Mouse (Mus musculus): ENCODE results near the gene P2rx3. TPM values are rescaled to one million over a fixed set of nuclear protein-coding genes. Genes with fewer than 3 reads are reported as not detected.

Gene P2rx3
- total and polyA plus RNA-seq, 3 experiments = 2.2 to 7.1 (median 3.7) TPM

- TF ChIP-seq CHD2 (IDR thresholded peaks at IDR 0.05; ENCODE audit: low read length) (no peak), ELF1 (IDR thresholded peaks at IDR 0.05; ENCODE audit: low read depth, low read length) (no peak), ETS1 (conservative IDR thresholded peaks at IDR 0.05; ENCODE audit: low read depth, low read length) (no peak), MXI1 (IDR thresholded peaks at IDR 0.05; ENCODE audit: low read depth, low read length) (no peak), ZNF384 (IDR thresholded peaks at IDR 0.05; ENCODE audit: low read depth, low read length) (peak; percentile 84), POLR2AphosphoS2 (IDR thresholded peaks at IDR 0.05; ENCODE audit: low read depth, low read length) (no peak), JUND (conservative IDR thresholded peaks at IDR 0.05; ENCODE audit: low read depth, low read length) (no peak), SIN3A (IDR thresholded peaks at IDR 0.05; ENCODE audit: low read length) (no peak), BHLHE40 (IDR thresholded peaks at IDR 0.05; ENCODE audit: low read depth, low read length) (no peak), MAX (IDR thresholded peaks at IDR 0.05; ENCODE audit: low read length) (no peak), CTCF (conservative IDR thresholded peaks at IDR 0.05 in 1 of 2, IDR thresholded peaks at IDR 0.05 in 1 of 2; ENCODE audit: low read depth in 2 of 2, low read length in 2 of 2) (no peak), MYC (IDR thresholded peaks at IDR 0.05; ENCODE audit: low read depth, low read length) (peak; percentile 68)
- Histone ChIP-seq H3K79me2 (replicated peaks; ENCODE audit: control insufficient read depth, extremely low read depth, insufficient read depth, poor library complexity, severe bottlenecking) (no peaks in the 10 kb centered on the region), H3K36me3 (replicated peaks in 1 of 2; ENCODE audit: control insufficient read depth in 1 of 2, insufficient read depth in 1 of 2, low read length in 1 of 2) (peaks cover 14 to 30% of the 10 kb centered on the region in 2 experiments), H3K9ac (ENCODE audit: insufficient read depth, low read depth) (peak overlapping the region; percentile 34; the same call in 1 of the 2 replicates), H3K27me3 (replicated peaks) (no peaks in the 10 kb centered on the region), H3K4me3 (replicated peaks in 1 of 3; ENCODE audit: low read depth in 2 of 3, low read length in 2 of 3, poor library complexity in 1 of 3) (no peak overlapping the region), H3K27ac (ENCODE audit: insufficient read depth, low read depth) (peak overlapping the region; percentile 96), H3K4me1 (ENCODE audit: control insufficient read depth in 1 of 2, insufficient read depth in 2 of 2) (peaks cover 39 to 97% of the 10 kb centered on the region in 2 experiments), H3K4me2 (ENCODE audit: insufficient read depth, low read depth, poor library complexity, severe bottlenecking) (peak overlapping the region; percentile 59), H3K9me3 (replicated peaks; ENCODE audit: low read length) (peaks cover 3% of the 10 kb centered on the region)
- in situ Hi-C loops (cut with MboI; ENCODE audit: low pct_ligation_motif_present, low pct_unique_long_range_greater_than_20kb, low sequenced_read_pairs) (loop anchor here (5.0 kb wide), 1 partner anchor 39 kb away; no protein-coding TSS in a partner anchor), dilution Hi-C loops (cut with MboI; ENCODE audit: extremely low pct_ligation_motif_present, extremely low pct_unique_long_range_greater_than_20kb, low sequenced_read_pairs) (no loop called here)
- DNase-seq (ENCODE audit: extremely low read depth) = no peak
Observed at GRCm38 (mm10) chr2:84962906-84963507, 74.3 kb downstream of the P2rx3 start.

DNA sequence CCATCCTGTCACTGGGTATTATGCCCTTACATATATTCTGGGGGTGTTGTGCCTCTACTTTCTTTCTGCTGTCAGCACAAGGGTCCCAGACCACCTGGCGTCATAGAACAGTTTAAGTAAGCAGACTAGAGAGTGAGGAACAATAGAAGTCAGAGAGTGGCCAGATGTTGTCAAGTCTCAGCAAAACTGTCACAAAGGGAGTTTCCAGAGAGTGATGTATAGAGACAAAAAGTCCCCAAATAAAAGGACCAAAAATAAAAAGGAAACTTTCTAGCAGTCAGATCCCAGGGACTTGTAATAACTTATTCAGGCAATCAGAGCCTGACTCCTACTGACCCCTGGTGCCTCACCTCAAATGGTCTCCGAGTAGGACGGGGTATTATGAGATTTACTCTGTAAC is 75.4 kb downstream of the P2rx3 start:
- Histone ChIP-seq H3K4me2 (ENCODE audit: insufficient read depth, low read depth, poor library complexity, severe bottlenecking) (peak overlapping the region; percentile 46), H3K9ac (ENCODE audit: insufficient read depth, low read depth) (peak overlapping the region; percentile 21), H3K79me2 (replicated peaks; ENCODE audit: control insufficient read depth, extremely low read depth, insufficient read depth, poor library complexity, severe bottlenecking) (no peaks in the 10 kb centered on the region), H3K27ac (ENCODE audit: insufficient read depth, low read depth) (peak overlapping the region; percentile 94), H3K4me1 (ENCODE audit: control insufficient read depth in 1 of 2, insufficient read depth in 2 of 2) (peaks cover 32 to 97% of the 10 kb centered on the region in 2 experiments), H3K9me3 (replicated peaks; ENCODE audit: low read length) (peaks cover 3% of the 10 kb centered on the region), H3K4me3 (replicated peaks in 1 of 3; ENCODE audit: low read depth in 2 of 3, low read length in 2 of 3, poor library complexity in 1 of 3) (no peak overlapping the region), H3K27me3 (replicated peaks) (no peaks in the 10 kb centered on the region), H3K36me3 (replicated peaks in 1 of 2; ENCODE audit: control insufficient read depth in 1 of 2, insufficient read depth in 1 of 2, low read length in 1 of 2) (peaks cover 25 to 41% of the 10 kb centered on the region in 2 experiments)
- in situ Hi-C loops (cut with MboI; ENCODE audit: low pct_ligation_motif_present, low pct_unique_long_range_greater_than_20kb, low sequenced_read_pairs) (loop anchor here (5.0 kb wide), 1 partner anchor 40 kb away; no protein-coding TSS in a partner anchor), dilution Hi-C loops (cut with MboI; ENCODE audit: extremely low pct_ligation_motif_present, extremely low pct_unique_long_range_greater_than_20kb, low sequenced_read_pairs) (no loop called here)
- DNase-seq (ENCODE audit: extremely low read depth) = no peak
- TF ChIP-seq RCOR1 (conservative IDR thresholded peaks at IDR 0.05; ENCODE audit: low read depth, low read length) = no peak
- TF ChIP-seq CHD1 (IDR thresholded peaks at IDR 0.05; ENCODE audit: low read depth, low read length) = peak; percentile 64; the same call in 1 of the 2 replicates
- TF ChIP-seq KAT2A (IDR thresholded peaks at IDR 0.05; ENCODE audit: insufficient replicate concordance, low read length) = no peak
- no peak; the same call in 1 of the 2 replicates for TF ChIP-seq HCFC1 (IDR thresholded peaks at IDR 0.05; ENCODE audit: low read depth, low read length)
- TF ChIP-seq MAX (IDR thresholded peaks at IDR 0.05; ENCODE audit: low read length) = no peak
- TF ChIP-seq ELF1 (IDR thresholded peaks at IDR 0.05; ENCODE audit: low read depth, low read length) = no peak
- TF ChIP-seq NELFE (IDR thresholded peaks at IDR 0.05; ENCODE audit: low read depth, low read length) = no peak
- TF ChIP-seq MEF2A (IDR thresholded peaks at IDR 0.05; ENCODE audit: borderline replicate concordance, low read depth, low read length) = peak; percentile 83; the same call in 1 of the 2 replicates
- TF ChIP-seq NRF1 (IDR thresholded peaks at IDR 0.05; ENCODE audit: low read depth, low read length) = no peak
- TF ChIP-seq EP300 (IDR thresholded peaks at IDR 0.05; ENCODE audit: low read length) = peak; percentile 75
- TF ChIP-seq BHLHE40 (IDR thresholded peaks at IDR 0.05; ENCODE audit: low read depth, low read length) = peak; percentile 53; the same call in 1 of the 2 replicates
- TF ChIP-seq POLR2AphosphoS2 (IDR thresholded peaks at IDR 0.05; ENCODE audit: low read depth, low read length) = no peak
- TF ChIP-seq MYC (IDR thresholded peaks at IDR 0.05; ENCODE audit: low read depth, low read length) = no peak; the same call in 1 of the 2 replicates
- no peak for TF ChIP-seq USF1 (IDR thresholded peaks at IDR 0.05; ENCODE audit: low read depth, low read length)
- no peak for TF ChIP-seq UBTF (IDR thresholded peaks at IDR 0.05; ENCODE audit: low read depth, low read length)
- TF ChIP-seq TCF12 (IDR thresholded peaks at IDR 0.05; ENCODE audit: low read depth, low read length) = peak; percentile 84
- TF ChIP-seq CHD2 (IDR thresholded peaks at IDR 0.05; ENCODE audit: low read length) = peak; percentile 42
- peak; percentile 47; the same call in 1 of the 2 replicates for TF ChIP-seq SIN3A (IDR thresholded peaks at IDR 0.05; ENCODE audit: low read length)
- 0 out of 2 replicates have a peak, but pooled peaks have one; percentile 49 for TF ChIP-seq MAZ (IDR thresholded peaks at IDR 0.05; ENCODE audit: low read depth, low read length)
- no peak for TF ChIP-seq ZC3H11A (IDR thresholded peaks at IDR 0.05; ENCODE audit: low read depth, low read length)
- TF ChIP-seq JUN (IDR thresholded peaks at IDR 0.05; ENCODE audit: insufficient read depth, low read depth, low read length) = no peak; the same call in 1 of the 2 replicates
- TF ChIP-seq JUND (conservative IDR thresholded peaks at IDR 0.05; ENCODE audit: low read depth, low read length) = no peak; the same call in 1 of the 2 replicates
- no peak for TF ChIP-seq PAX5 (IDR thresholded peaks at IDR 0.05; ENCODE audit: low read length)
- no peak for TF ChIP-seq USF2 (conservative IDR thresholded peaks at IDR 0.05; ENCODE audit: low read depth, low read length)
- TF ChIP-seq IRF4 (IDR thresholded peaks at IDR 0.05; ENCODE audit: low read depth, low read length) = peak; percentile 24; the same call in 1 of the 2 replicates
- 0 out of 2 replicates have a peak, but pooled peaks have one; percentile 30 for TF ChIP-seq TBP (conservative IDR thresholded peaks at IDR 0.05; ENCODE audit: low read depth, low read length)
